Mouse (Mus musculus) Muller cell, postnatal 12 days (primary cell): ENCODE measurements around the gene Oma1.

Source experiments
- DNase-seq: peaks from one replicate; pipeline ENCODE4 v3.0.0-alpha.2; 2015; ENCODE audit errors: inconsistent ontology term

The Oma1 gene

DNA sequence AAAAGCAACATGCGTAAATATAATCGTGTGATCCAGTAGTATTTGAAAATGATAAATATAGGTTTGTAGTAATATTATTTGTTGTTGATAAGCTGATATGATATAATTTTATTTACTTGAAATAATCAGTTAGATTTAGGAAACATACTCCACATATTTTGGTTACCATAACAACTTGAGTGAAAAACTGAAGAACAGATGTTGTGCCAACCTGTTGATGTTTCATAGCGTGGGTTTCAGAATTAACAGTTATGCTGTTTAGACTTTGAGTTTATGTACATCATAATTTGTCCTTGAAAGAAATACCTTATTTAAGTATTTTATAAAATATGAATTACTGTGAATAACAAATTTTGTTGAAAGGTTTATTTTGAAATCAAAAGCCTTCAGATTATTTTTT, 43.8 kb downstream of the Oma1 start:
- no peak for DNase-seq

DNA sequence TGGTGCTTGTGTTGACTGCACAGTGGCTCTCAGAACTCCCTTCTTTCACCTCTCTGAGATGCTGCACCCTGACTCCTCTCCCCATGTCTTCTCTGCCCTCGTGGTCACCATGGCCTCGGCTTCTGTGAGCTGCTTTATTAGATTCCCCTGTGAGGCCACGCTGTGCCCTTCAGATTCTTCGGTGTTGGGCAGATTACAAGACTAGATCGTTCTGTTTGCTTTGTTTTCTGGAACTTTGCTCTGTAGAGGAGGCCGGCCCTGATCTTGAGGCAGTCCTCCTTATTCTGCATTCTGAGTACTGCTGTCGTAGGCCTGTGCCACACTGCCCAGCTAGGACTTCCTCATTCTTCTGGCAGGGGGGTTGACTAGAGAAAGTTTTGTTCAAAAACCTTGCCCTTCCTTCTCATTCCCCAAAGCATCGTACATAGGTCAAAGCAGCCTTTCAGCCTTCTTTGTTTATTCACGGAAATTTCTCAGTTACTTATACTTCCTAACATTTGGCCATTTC, 45.4 kb downstream of the Oma1 start:
- no peak for DNase-seq

DNA sequence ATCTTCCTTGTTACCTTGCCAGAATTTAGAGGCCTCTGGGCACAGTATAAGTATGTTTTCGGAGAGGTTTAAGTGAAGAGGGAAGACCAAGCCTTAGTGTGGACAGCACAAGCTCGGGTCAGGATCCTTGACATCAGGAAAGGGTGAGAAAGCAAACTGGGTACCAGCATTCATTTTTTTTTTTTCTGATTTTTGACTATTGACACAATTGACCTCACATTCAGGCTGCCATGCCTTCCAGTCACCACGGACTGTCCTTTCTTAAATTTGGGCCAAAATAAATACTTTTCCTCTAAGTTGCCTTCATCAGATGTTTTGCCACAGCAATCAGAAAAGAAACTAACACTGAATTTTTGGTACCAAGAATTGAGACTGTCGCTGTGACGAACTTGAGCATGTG, 68.6 kb downstream of the Oma1 start:
- no peak for DNase-seq

DNA sequence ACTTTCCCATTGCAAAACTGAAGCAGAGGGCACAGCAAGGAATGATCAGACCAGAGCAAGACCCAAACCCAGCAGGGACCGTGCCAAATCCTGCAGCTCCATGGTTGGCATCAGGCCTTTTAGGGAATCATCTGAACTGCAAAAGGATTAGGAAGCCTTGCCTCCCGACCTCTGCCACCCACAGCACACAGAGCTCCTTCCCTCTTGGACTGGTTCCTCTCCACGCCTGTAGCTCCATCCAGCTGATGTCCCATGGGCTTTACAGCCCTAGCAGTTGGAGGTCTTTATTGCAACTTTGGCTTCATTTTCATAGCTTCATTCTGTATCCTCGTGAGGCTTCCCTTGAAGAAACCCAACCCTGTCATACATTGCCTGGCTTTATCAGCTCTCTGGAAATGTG, 71.4 kb downstream of the Oma1 start:
- DNase-seq, result no peak

DNA sequence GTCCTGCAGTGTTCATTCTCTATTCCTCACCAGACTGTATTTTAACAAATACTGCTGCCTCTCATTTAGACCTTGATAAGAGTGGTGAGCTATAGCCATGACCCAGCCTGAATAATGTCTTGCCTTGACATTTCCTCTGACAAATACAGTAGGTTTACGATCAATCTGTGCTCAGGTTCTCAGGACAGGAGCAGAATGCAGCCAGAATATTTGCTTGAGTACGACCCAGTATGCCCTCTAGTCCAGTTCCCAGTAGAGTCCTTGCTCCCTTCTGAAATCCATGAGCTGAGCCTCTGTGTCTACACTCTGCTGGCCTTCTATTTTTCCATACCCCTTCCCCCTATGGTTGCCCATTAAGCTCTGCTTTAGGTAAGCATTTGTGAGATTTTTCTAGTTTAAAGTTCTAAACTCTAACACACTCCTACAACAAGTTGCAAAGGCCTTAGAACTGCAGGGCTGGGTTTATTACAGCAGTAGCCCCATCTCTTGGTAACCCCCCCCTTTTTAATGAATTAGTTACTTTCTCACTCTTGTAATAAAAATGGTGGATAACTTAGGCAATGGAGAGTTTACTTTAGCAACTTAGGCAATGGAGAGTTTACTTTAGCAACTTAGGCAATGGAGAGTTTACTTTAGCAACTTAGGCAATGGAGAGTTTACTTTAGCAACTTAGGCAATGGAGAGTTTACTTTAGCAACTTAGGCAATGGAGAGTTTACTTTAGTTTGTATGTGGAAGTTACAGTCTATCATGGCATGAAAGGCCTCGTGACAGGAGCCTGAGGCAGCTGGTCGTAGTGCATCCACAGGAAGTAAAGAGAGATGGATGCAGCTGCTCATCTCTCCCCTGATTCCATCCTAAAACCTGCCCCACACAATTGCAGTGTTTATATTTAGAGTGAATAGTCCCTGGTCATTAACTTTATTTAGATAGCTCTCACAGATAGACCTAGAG, 72.5 kb downstream of the Oma1 start:
- no peak for DNase-seq

DNA sequence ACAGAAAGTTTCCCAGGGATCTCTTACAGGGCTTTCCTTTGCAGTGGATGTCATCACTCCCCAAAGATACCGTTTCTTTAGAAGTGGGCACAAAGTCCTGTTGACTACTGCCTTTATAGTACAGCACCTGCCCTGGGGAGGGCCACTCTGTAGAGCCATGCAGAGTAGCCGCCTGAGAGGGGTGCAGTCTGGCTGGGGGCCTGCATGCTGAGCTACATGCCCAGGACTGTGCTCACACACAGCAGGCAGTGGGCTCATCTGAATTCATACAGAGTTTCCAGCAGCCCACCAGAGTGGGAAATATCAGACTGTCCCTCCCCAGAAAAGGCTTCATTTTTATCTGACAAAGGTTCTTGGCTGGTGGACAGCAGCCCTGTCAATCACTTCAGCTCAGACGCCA, 73.7 kb downstream of the Oma1 start:
- DNase-seq, result no peak

DNA sequence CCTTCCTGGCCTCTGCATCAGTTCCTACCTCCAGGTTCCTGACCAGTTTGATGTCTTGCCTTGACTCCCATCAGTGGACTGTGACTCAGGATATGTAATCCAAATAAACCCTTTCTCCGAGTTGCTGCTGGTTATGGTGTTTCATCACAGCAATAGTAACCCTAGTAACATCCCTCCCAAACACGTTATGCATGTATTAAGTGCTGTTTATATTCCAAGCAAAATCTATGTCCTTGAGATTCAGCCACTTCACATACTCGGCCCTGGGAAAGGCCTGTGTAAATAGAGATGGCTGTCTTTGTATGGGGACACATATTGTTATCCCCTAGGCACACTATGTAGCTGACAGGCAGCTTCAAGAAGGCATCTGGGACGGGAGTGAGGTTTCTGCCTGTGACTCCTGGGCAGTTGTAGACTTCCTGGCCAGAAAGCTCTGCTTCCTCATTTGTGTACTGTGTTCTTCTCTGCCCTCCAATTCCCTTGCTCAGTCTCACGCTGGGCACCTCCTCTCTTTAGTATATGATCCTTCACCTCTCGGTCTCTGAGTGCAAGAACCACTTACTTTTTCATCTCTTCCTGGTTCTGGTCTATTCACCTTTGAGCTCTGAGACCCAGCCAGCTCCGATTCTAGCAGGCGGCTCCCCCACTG, 75.0 kb downstream of the Oma1 start:
- no peak for DNase-seq

DNA sequence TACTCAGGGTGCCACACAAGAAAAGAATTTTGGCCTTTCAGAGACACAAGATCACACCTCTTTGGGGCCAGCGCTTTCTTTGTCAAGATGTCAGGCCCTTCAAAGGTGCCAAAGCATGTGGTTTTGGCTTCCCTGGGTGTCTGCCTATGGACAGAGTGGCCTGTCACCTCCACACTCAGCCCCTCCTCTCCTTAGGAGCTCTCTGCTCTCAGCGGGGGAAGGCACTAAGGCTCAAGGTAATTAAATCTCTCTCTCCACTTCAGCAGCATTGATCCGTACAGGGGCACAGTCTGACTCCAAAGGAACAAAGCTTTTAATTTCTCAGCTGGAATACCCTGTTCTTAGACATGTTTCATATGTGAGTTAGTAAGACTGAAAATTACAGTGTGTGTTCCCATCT, 76.0 kb downstream of the Oma1 start:
- no peak for DNase-seq

DNA sequence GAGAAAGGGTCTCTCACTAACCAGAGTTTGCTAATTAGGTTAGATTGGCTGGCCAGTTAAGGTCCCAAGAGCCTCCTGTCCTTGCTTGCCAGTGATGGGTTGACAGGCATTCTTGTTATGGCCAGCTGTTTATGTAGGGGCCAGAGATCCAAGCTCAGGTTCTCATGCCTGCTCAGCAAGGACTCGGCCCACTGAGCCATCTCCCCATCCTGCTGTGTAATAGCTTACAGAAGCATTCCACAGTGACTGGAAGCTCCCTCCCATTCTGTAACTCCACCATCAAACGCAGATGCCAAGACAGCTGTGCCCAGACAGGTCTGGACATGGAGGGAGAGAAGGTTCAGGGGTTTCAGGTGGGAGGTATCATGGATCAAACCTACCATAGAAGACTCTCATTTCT, 76.9 kb downstream of the Oma1 start:
- DNase-seq, result no peak

DNA sequence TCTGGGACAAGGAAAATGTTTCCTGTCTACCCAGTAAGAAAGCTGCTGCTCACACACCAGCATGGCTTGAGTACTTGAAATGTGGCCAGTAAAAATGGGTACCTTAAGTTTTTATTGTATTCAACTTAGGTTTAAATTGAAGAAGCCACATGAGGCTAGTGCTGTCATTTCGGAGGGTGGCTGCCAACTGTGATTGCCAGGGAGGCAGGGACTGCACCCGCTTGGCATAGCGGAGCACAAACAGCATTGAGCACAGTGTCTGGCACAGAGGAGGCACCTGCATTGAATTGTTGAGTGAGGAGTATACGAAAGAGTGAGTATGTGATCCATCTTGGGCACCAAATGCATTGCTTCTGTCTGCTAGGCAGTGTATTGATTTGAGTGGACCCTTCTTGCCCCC, 81.5 kb downstream of the Oma1 start:
- no peak for DNase-seq

DNA sequence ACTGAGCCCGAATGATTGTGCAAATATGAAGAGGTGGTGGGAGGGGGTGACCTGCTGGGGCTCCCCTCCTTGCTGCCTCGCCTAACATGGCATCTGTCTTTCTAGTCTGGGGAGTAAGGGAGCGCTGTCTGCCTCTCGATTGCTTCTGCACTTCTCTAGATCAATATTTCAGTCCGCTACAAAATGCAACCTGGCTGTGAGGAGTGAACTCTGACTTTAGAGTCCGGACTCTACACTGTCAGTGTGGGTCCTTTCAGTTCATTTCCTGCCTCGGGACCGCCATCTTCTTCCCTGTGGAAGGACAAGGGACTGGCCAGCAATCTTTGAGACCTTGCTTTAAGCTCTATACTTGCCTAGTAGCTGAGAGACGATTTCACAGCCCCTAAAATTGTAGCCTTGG, 82.3 kb downstream of the Oma1 start:
- DNase-seq, result no peak

DNA sequence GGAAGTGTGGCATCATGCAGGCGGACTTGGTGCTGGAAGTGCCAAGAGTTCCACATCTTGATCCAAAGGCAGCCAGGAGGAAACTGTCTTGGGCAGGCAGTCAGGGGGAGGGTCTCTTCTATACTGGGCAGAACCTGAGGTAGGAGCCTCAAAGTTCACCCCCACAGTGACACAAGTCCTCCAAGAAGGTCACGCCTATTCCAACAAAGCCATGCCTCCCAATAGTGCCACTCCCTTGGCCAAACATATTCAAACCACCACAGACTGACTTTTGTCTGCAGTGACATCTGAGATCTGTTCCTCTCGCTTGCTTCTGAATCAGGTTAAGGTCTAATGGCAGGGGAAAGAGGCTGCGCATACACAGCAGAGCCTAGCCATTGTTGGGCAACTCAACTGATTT, 83.3 kb downstream of the Oma1 start:
- no peak for DNase-seq

DNA sequence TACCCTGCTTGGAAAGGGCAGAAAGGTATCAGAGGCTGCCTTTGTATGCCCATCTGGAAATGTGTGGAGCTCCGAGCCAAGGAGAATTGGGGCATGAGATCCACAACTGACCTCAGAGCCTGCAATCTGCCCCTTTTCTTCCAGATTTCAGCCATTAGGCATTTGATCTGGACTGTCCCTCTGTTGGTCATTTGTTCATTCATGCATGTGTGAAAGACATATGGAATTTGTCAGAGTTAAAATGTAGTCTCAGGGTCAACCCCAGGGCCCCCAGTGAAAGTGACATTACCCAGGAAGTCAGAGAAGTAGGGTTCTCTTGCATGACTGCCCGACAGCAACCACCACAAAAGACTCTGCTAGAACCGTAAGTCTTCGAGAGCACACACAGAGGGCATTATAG, 89.0 kb downstream of the Oma1 start:
- peak; percentile 56 for DNase-seq

DNA sequence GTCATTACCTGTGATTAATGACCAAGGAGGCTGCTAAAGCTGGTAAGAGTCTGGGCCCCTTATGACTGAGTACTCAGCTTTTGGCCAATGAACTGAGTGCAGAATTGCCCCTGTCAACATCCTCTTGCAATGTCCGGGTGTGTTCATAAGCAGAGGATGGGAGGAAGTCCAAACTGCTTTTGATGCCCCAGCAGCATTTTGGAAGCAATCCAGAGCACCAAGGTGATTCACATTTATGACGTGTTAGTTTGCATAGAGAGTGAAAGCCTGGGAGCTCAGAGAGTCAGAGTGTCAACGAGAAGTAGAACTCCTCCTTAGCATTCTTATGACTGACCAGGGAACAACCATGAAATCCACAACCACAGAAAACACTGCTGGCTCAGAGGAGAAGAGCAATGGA, 91.7 kb downstream of the Oma1 start:
- DNase-seq, result no peak

DNA sequence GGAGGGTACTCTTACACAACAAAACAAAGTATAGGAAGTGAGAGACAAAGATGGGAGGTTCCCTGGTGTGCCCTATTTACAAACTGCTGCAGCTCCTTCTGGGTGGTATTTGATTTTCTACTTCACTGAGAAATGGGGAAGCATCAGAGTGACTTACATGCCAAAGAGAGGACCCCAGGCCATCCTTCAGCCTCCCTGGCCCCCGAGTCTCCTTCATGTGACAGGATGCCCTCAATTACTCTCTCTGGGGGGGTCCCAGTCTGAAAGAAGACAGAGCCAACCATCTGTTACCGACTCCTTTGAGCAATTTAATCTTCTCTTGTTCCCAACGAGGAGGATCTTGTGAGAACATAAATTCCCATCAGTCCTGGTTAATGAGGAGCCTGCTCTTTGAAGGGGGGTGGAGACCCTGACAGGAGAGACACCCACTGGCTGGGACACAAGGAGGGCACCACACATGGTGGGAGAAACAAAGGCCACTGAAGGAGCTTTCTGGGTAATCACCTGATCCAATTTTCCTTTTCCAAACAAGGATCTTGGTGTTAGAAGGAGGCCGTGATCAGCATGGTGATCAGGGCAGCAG, 96.7 kb downstream of the Oma1 start:
- no peak for DNase-seq
